Mouse (Mus musculus): ENCODE measurements around the gene Efna3. TPM values are rescaled to one million over a fixed set of nuclear protein-coding genes. Genes with fewer than 3 reads are reported as not detected.

Gene Efna3
- total RNA-seq, 2 experiments from 2014 or later = 65.5 to 76.3 TPM

GRCm38 (mm10) chr3:89282291-89282643 lies 40.5 kb downstream of the Efna3 start:
- no peak overlapping the region for H3K4me3 ChIP-seq
- TF ChIP-seq CTCF (conservative IDR thresholded peaks at IDR 0.05) = no peak
- no peak overlapping the region for H3K27ac ChIP-seq
- DNase-seq (ENCODE audit: low spot score in 2 of 2) = no peak

- DNase-seq (ENCODE audit: low spot score in 2 of 2) = peak; percentile 79 to 87
- peak; percentile 96 for TF ChIP-seq CTCF (conservative IDR thresholded peaks at IDR 0.05)
- peak overlapping the region; percentile 74; the same call in 1 of the 2 replicates for H3K4me3 ChIP-seq
- peak overlapping the region; percentile 94; the same call in 1 of the 2 replicates for H3K27ac ChIP-seq
These were observed 41.0 kb downstream of the Efna3 start for GRCm38 (mm10) chr3:89281579-89282290.

- peak; percentile 34; the same call in 1 of the 2 replicates for TF ChIP-seq CTCF (conservative IDR thresholded peaks at IDR 0.05)
- peak within 1 kb of the TSS; percentile 74 for H3K4me3 ChIP-seq
- H3K27ac ChIP-seq = peak within 1 kb of the TSS; percentile 94
- peak; percentile 31 to 48 for DNase-seq (ENCODE audit: low spot score in 2 of 2)
These were observed 41.9 kb downstream of the Efna3 start, which contains the start of gene Efna1 for GRCm38 (mm10) chr3:89280606-89281511. Gene Efna1, minus strand, starts transcription at chr3:89281142.

- peak; percentile 39 to 50 for DNase-seq (ENCODE audit: low spot score in 2 of 2)
- TF ChIP-seq CTCF (conservative IDR thresholded peaks at IDR 0.05) = no peak
- Histone ChIP-seq H3K27ac (peak overlapping the region; percentile 94), H3K4me3 (peak overlapping the region; percentile 74)
These were observed 42.6 kb downstream of the Efna3 start for GRCm38 (mm10) chr3:89280050-89280605.

GRCm38 (mm10) chr3:89279153-89279890 lies 43.4 kb downstream of the Efna3 start:
- peak; percentile 82 to 83 for DNase-seq (ENCODE audit: low spot score in 2 of 2)
- peak overlapping the region; percentile 94 for H3K27ac ChIP-seq
- H3K4me3 ChIP-seq = peak overlapping the region; percentile 74
- TF ChIP-seq CTCF (conservative IDR thresholded peaks at IDR 0.05) = no peak

- Histone ChIP-seq H3K27ac (peak overlapping the region; percentile 94), H3K4me3 (peak overlapping the region; percentile 74)
- no peak for DNase-seq (ENCODE audit: low spot score in 2 of 2)
- TF ChIP-seq CTCF (conservative IDR thresholded peaks at IDR 0.05) = no peak
These were observed 44.1 kb downstream of the Efna3 start for GRCm38 (mm10) chr3:89278643-89279042.

GRCm38 (mm10) chr3:89278107-89278506 lies 44.7 kb downstream of the Efna3 start:
- no peak for TF ChIP-seq CTCF (conservative IDR thresholded peaks at IDR 0.05)
- peak overlapping the region; percentile 94 for H3K27ac ChIP-seq
- peak overlapping the region; percentile 74 for H3K4me3 ChIP-seq
- no peak for DNase-seq (ENCODE audit: low spot score in 2 of 2)

- Histone ChIP-seq H3K4me3 (peak overlapping the region; percentile 74), H3K27ac (peak overlapping the region; percentile 94)
- TF ChIP-seq CTCF (conservative IDR thresholded peaks at IDR 0.05) = no peak
- DNase-seq (ENCODE audit: low spot score in 2 of 2) = no peak
These were observed 45.3 kb downstream of the Efna3 start for GRCm38 (mm10) chr3:89277281-89278021.

GRCm38 (mm10) chr3:89276061-89276460 lies 46.7 kb downstream of the Efna3 start:
- no peak for TF ChIP-seq CTCF (conservative IDR thresholded peaks at IDR 0.05)
- H3K27ac ChIP-seq = no peak overlapping the region; the same call in 1 of the 2 replicates
- H3K4me3 ChIP-seq = no peak overlapping the region
- no peak for DNase-seq (ENCODE audit: low spot score in 2 of 2)

GRCm38 (mm10) chr3:89271760-89272159 lies 51.0 kb downstream of the Efna3 start:
- DNase-seq (ENCODE audit: low spot score in 2 of 2) = no peak
- Histone ChIP-seq H3K4me3 (no peak overlapping the region), H3K27ac (peak overlapping the region; percentile 41; the same call in 1 of the 2 replicates)
- TF ChIP-seq CTCF (conservative IDR thresholded peaks at IDR 0.05) = no peak

GRCm38 (mm10) chr3:89270891-89271290 lies 51.9 kb downstream of the Efna3 start:
- Histone ChIP-seq H3K27ac (peak overlapping the region; percentile 94), H3K4me3 (peak overlapping the region; percentile 71)
- no peak for TF ChIP-seq CTCF (conservative IDR thresholded peaks at IDR 0.05)
- peak; percentile 61 to 69 for DNase-seq (ENCODE audit: low spot score in 2 of 2)
